Mouse (Mus musculus): Measurements from ENCODE around the gene Crls1. TPM values are rescaled to one million over a fixed set of nuclear protein-coding genes. Genes with fewer than 3 reads are reported as not detected.

Crls1 gene
- total and polyA plus RNA-seq, 3 experiments = 19.5 to 21.9 (median 20.1) TPM

DNA sequence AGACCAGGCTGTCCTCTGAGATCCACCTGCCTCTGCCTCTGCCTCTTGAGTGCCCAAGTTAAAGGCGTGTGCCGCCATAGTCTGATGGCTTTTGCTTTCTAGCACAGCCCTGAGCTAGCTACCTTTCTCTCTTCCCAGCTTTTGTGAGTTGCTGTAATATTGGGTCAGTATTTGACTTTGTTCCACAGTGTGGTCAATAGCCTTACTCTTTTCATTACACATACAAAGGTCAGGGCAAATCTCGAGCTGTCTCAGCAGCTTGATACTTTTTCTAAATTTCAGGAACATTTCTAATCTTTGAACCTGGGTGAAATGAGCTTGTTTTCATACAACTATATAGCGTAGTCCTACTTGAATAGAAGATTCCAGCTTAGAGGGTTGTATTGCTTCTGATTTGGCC lies 1.9 kb downstream of the Crls1 start:
- DNase-seq = no peak
- TF ChIP-seq CTCF (IDR thresholded peaks at IDR 0.05) (no peak), EP300 (IDR thresholded peaks at IDR 0.05; ENCODE audit: insufficient read depth, low read depth, low read length) (no peak), POLR2A (IDR thresholded peaks at IDR 0.05; ENCODE audit: insufficient read depth, low read depth, low read length) (no peak)
- Histone ChIP-seq H3K79me2 (replicated peaks; ENCODE audit: control insufficient read depth, insufficient read depth, low read length) (peaks cover 3% of the 10 kb centered on the region; the same call in 1 of the 2 replicates), H3K4me1 (ENCODE audit: control insufficient read depth, insufficient read depth, low read length) (peaks cover 7% of the 10 kb centered on the region), H3K9ac (ENCODE audit: low read depth, low read length) (no peak overlapping the region), H3K27me3 (ENCODE audit: control insufficient read depth, insufficient read depth, low read length) (no peaks in the 10 kb centered on the region), H3K36me3 (ENCODE audit: control insufficient read depth, insufficient read depth, low read length) (no peaks in the 10 kb centered on the region; the same call in 1 of the 2 replicates), H3K27ac (no peak overlapping the region), H3K4me3 (no peak overlapping the region)
- intact Hi-C loops (cut with DNase I) = loop anchor here (2.0 to 10.0 kb wide), 2 partner anchors 332 to 1796 kb away; partner anchors contain the start of gene Tmx4
- WGBS = 91% methylated on average over 4 of the region's 4 CpGs

GRCm38 (mm10) chr2:132849141-132849540 lies 2.7 kb downstream of the Crls1 start:
- no peak overlapping the region for H3K4me3 ChIP-seq
- no peak overlapping the region for H3K27ac ChIP-seq
- H3K79me2 ChIP-seq (replicated peaks; ENCODE audit: control insufficient read depth, insufficient read depth, low read length) = peaks cover 3% of the 10 kb centered on the region; the same call in 1 of the 2 replicates
- DNase-seq = no peak
- TF ChIP-seq POLR2A (IDR thresholded peaks at IDR 0.05; ENCODE audit: insufficient read depth, low read depth, low read length) = no peak
- TF ChIP-seq CTCF (IDR thresholded peaks at IDR 0.05) = no peak
- no peak for TF ChIP-seq EP300 (IDR thresholded peaks at IDR 0.05; ENCODE audit: insufficient read depth, low read depth, low read length)
- peaks cover 7% of the 10 kb centered on the region for H3K4me1 ChIP-seq (ENCODE audit: control insufficient read depth, insufficient read depth, low read length)
- H3K36me3 ChIP-seq (ENCODE audit: control insufficient read depth, insufficient read depth, low read length) = no peaks in the 10 kb centered on the region; the same call in 1 of the 2 replicates
- intact Hi-C loops (cut with DNase I) = loop anchor here (2.0 to 10.0 kb wide), 2 partner anchors 332 to 1796 kb away; partner anchors contain the start of gene Tmx4
- no peaks in the 10 kb centered on the region for H3K27me3 ChIP-seq (ENCODE audit: control insufficient read depth, insufficient read depth, low read length)
- no peak overlapping the region for H3K9ac ChIP-seq (ENCODE audit: low read depth, low read length)
- 87% methylated on average over 6 of the region's 6 CpGs for WGBS

DNA sequence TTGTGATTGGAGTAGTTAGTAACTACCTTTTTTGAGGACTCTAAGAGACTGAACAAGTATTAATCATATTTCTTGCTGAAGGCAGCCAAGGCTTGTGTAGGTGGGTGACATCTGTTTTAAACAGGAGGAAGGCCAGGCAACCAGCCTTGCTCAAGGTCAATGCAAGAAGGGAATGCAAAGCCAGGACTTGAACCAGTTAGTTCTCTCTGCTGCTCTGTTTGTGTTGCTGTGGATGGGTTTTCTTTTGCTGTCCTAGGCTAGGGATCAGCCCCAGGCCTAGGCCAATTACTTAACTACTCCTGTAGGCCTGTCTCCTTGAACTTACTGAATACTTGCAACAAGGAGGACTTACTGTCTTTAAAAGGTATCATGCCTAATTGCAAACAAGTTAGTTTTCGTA lies 6.6 kb downstream of the Crls1 start:
- no peaks in the 10 kb centered on the region; the same call in 1 of the 2 replicates for H3K36me3 ChIP-seq (ENCODE audit: control insufficient read depth, insufficient read depth, low read length)
- no peak for TF ChIP-seq CTCF (IDR thresholded peaks at IDR 0.05)
- no peak overlapping the region for H3K9ac ChIP-seq (ENCODE audit: low read depth, low read length)
- WGBS = 98% methylated on average over 1 of the region's 1 CpGs
- intact Hi-C loops (cut with DNase I) = no loop called here
- DNase-seq = no peak
- H3K79me2 ChIP-seq (replicated peaks; ENCODE audit: control insufficient read depth, insufficient read depth, low read length) = peaks cover 3% of the 10 kb centered on the region; the same call in 1 of the 2 replicates
- no peaks in the 10 kb centered on the region for H3K4me1 ChIP-seq (ENCODE audit: control insufficient read depth, insufficient read depth, low read length)
- no peak overlapping the region for H3K27ac ChIP-seq
- no peaks in the 10 kb centered on the region for H3K27me3 ChIP-seq (ENCODE audit: control insufficient read depth, insufficient read depth, low read length)
- H3K4me3 ChIP-seq = no peak overlapping the region

DNA sequence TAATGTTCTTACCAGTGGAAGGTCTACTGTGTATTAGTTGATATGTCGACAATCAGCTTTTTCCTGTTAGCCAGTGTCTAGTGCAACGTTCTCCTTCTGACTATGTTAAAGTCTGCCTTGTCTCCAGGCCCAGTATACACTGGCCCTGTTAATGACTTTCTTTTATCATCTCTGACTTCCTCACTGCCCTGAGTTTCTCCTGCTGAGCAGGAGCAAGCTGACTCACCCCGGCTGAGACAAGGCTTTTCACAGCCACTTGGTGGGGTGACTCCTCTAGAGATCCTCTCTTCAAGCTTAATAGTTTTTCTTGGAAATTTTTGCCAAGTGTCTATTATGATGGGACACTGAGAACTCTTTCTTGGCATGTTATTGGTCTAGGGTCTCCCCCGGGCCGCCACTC lies 9.9 kb downstream of the Crls1 start:
- H3K27ac ChIP-seq = no peak overlapping the region
- no peaks in the 10 kb centered on the region for H3K27me3 ChIP-seq (ENCODE audit: control insufficient read depth, insufficient read depth, low read length)
- peaks cover 1% of the 10 kb centered on the region; the same call in 1 of the 2 replicates for H3K79me2 ChIP-seq (replicated peaks; ENCODE audit: control insufficient read depth, insufficient read depth, low read length)
- 49% methylated on average over 5 of the region's 5 CpGs for WGBS
- intact Hi-C loops (cut with DNase I) = no loop called here
- H3K4me3 ChIP-seq = no peak overlapping the region
- H3K4me1 ChIP-seq (ENCODE audit: control insufficient read depth, insufficient read depth, low read length) = no peaks in the 10 kb centered on the region
- no peak for DNase-seq
- H3K9ac ChIP-seq (ENCODE audit: low read depth, low read length) = no peak overlapping the region
- peaks cover under 1% of the 10 kb centered on the region for H3K36me3 ChIP-seq (ENCODE audit: control insufficient read depth, insufficient read depth, low read length)
- no peak for TF ChIP-seq EP300 (IDR thresholded peaks at IDR 0.05; ENCODE audit: insufficient read depth, low read depth, low read length)
- TF ChIP-seq CTCF (IDR thresholded peaks at IDR 0.05) = no peak

DNA sequence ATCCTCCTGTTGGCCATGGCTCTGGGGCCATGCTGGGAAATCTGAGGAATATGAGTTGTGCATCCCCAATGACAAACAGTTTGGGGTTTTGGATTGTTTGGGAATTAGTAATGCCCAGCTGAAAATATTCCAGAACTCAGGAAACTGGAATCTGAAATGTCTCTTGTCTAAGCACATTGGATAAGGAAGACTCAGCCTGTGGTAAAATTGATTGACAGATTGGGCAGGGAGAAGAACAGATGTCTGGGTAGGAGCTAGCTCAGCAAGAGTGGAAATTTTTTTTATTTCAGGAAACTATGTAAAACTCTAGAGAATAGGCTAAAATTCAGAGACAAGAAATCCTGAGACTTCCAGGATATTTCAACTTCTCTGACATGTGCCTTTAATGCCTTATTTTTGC lies 14.0 kb downstream of the Crls1 start:
- intact Hi-C loops (cut with DNase I) = no loop called here
- Histone ChIP-seq H3K27ac (no peak overlapping the region), H3K4me1 (ENCODE audit: control insufficient read depth, insufficient read depth, low read length) (no peaks in the 10 kb centered on the region; the same call in 1 of the 2 replicates), H3K79me2 (replicated peaks; ENCODE audit: control insufficient read depth, insufficient read depth, low read length) (peaks cover 1% of the 10 kb centered on the region; the same call in 1 of the 2 replicates), H3K27me3 (ENCODE audit: control insufficient read depth, insufficient read depth, low read length) (no peaks in the 10 kb centered on the region), H3K36me3 (ENCODE audit: control insufficient read depth, insufficient read depth, low read length) (peaks cover 3% of the 10 kb centered on the region), H3K4me3 (no peak overlapping the region), H3K9ac (ENCODE audit: low read depth, low read length) (no peak overlapping the region)
- TF ChIP-seq POLR2A (IDR thresholded peaks at IDR 0.05; ENCODE audit: insufficient read depth, low read depth, low read length) (no peak), EP300 (IDR thresholded peaks at IDR 0.05; ENCODE audit: insufficient read depth, low read depth, low read length) (no peak), CTCF (IDR thresholded peaks at IDR 0.05) (no peak)
- DNase-seq = no peak

DNA sequence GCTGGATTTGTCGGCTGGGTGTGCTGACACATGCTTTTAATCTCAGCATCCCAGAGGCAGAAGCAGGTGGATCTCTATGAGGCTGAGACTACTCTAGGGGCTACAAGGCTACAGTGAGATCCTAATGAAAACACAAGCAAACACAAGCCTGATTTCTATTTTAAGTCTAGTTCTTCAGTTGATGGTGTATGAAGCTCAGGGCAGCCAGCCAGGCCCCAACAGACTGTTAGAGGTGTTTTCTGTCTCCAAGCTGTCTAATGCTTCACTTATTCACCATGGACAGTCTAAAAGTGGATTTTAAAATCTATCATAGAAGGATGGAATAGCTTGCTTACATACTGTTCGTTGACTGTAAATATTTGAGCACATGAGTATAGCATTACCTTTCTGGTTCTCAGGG lies 15.0 kb downstream of the Crls1 start:
- Histone ChIP-seq H3K4me1 (ENCODE audit: control insufficient read depth, insufficient read depth, low read length) (no peaks in the 10 kb centered on the region; the same call in 1 of the 2 replicates), H3K27me3 (ENCODE audit: control insufficient read depth, insufficient read depth, low read length) (no peaks in the 10 kb centered on the region), H3K9ac (ENCODE audit: low read depth, low read length) (no peak overlapping the region), H3K79me2 (replicated peaks; ENCODE audit: control insufficient read depth, insufficient read depth, low read length) (no peaks in the 10 kb centered on the region), H3K4me3 (no peak overlapping the region), H3K27ac (no peak overlapping the region), H3K36me3 (ENCODE audit: control insufficient read depth, insufficient read depth, low read length) (peaks cover 3% of the 10 kb centered on the region)
- intact Hi-C loops (cut with DNase I) = no loop called here
- DNase-seq = no peak
- WGBS = 72% methylated on average over 2 of the region's 2 CpGs
- TF ChIP-seq EP300 (IDR thresholded peaks at IDR 0.05; ENCODE audit: insufficient read depth, low read depth, low read length) (no peak), POLR2A (IDR thresholded peaks at IDR 0.05; ENCODE audit: insufficient read depth, low read depth, low read length) (no peak), CTCF (IDR thresholded peaks at IDR 0.05) (no peak)

Measured in heart, adult 2 months (tissue).